19 mouse cellular contexts compared by ENCODE assay signal in the genomic region with DNA sequence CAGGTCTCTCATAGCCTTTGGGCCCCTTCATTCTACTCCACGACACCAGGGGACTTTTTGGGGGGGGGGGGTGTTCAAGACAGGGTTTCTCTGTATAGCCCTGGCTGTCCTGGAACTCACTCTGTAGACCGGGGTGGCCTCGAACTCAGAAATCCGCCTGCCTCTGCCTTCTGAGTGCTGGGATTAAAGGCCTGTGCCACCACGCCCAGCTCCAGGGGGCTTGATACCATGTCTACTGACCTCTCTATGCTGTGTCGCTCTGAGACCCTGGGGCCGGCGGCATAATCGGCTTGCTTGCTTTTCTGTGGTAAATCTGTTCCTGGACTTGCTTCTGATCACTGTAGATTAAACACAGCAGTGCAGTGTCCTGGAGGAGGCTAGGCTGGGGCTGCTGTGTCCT. TPM values are rescaled to one million over a fixed set of nuclear protein-coding genes. Genes with fewer than 3 reads are reported as not detected.
DNase-seq lines count a peak whose midpoint lies in the region; ATAC-seq lines count a peak whose summit lies in the region.
"Had no signal": no experiment of that assay in that cellular context is flagged by ENCODE, and none has a peak within 500 bp of the region (broad histone marks: within the 10 kb centered on the region; RNA-seq: fewer than 3 reads in every experiment).

No protein-coding gene starts in this region.

- no peaks in the 10 kb centered on the region for H3K9me3 ChIP-seq in heart, embryonic 10.5 days
- no peaks in the 10 kb centered on the region for H3K9me3 ChIP-seq in midbrain, embryonic 10.5 days (replicated peaks)
- H3K9me3 ChIP-seq in midbrain, embryonic 11.5 days (ENCODE audit: control insufficient read depth, low read length): no peaks in the 10 kb centered on the region
- H3K9me3 ChIP-seq: embryonic facial prominence, embryonic 12.5 days; forebrain, embryonic 13.5 days; hindbrain, embryonic 13.5 days had no signal

- H3K4me1 ChIP-seq in heart, embryonic 10.5 days: peaks cover 93% of the 10 kb centered on the region
- H3K4me1 ChIP-seq in midbrain, embryonic 10.5 days: peaks cover 100% of the 10 kb centered on the region
- H3K4me1 ChIP-seq in midbrain, embryonic 11.5 days (ENCODE audit: control insufficient read depth, insufficient read depth, low read length): peaks cover 64% of the 10 kb centered on the region

- peak overlapping the region; percentile 42; the same call in 1 of the 2 replicates for H3K27ac ChIP-seq in heart, embryonic 10.5 days
- peak overlapping the region; percentile 79 for H3K27ac ChIP-seq in midbrain, embryonic 10.5 days (replicated peaks)
- H3K27ac ChIP-seq in midbrain, embryonic 11.5 days (ENCODE audit: low read depth, low read length): no peak overlapping the region
- peak overlapping the region; percentile 5; the same call in 1 of the 2 replicates for H3K27ac ChIP-seq in macrophage
- H3K27ac ChIP-seq: embryonic facial prominence, embryonic 12.5 days had no signal

- no peak for DNase-seq in heart, embryonic 10.5 days (ENCODE audit: low spot score)
- no peak for DNase-seq in heart, postnatal 36 days
- DNase-seq in midbrain, embryonic 10.5 days (ENCODE audit: low spot score): no peak
- no peak for DNase-seq in midbrain, embryonic 11.5 days (ENCODE audit: low spot score, missing footprints)
- DNase-seq in gastrocnemius, postnatal 10 days: no peak
- DNase-seq: adrenal gland, adult 2 months; adrenal gland, postnatal 25 days; cerebellum, adult 11 months; cerebellum, adult 8-10 months; cerebellum, postnatal 14 days; embryo, embryonic 11 days; gastrocnemius, postnatal 14 days; heart, postnatal 10 days; kidney, adult 11 months had no signal

- H3K4me2 ChIP-seq in midbrain, embryonic 11.5 days: no peak overlapping the region
- H3K4me2 ChIP-seq: embryonic facial prominence, embryonic 12.5 days; forebrain, embryonic 13.5 days; hindbrain, embryonic 13.5 days had no signal

- H3K36me3 ChIP-seq in heart, embryonic 10.5 days: no peaks in the 10 kb centered on the region
- H3K36me3 ChIP-seq in midbrain, embryonic 10.5 days: peaks cover 15% of the 10 kb centered on the region
- H3K36me3 ChIP-seq in midbrain, embryonic 11.5 days (ENCODE audit: control insufficient read depth, insufficient read depth, low read length): no peaks in the 10 kb centered on the region
- H3K36me3 ChIP-seq in macrophage (ENCODE audit: inconsistent target): no peaks in the 10 kb centered on the region
- H3K36me3 ChIP-seq: embryonic facial prominence, embryonic 12.5 days; hindbrain, embryonic 13.5 days had no signal

- no peak for ATAC-seq in midbrain, embryonic 11.5 days (ENCODE audit: low FRiP score)
- ATAC-seq: forebrain, embryonic 13.5 days; hindbrain, postnatal 0 days had no signal

- WGBS in heart, embryonic 10.5 days: 87% methylated on average over 9 of the region's 9 CpGs
- 90% methylated on average over 9 of the region's 9 CpGs for WGBS in midbrain, embryonic 10.5 days
- WGBS in midbrain, embryonic 11.5 days: 91% methylated on average over 9 of the region's 9 CpGs
- 88% methylated on average over 9 of the region's 9 CpGs for WGBS in macrophage (ENCODE audit: missing documents)

- intact Hi-C loops in heart, postnatal 36 days (cut with DNase I): no loop called here

- H3K79me2 ChIP-seq in macrophage (ENCODE audit: inconsistent target): peaks cover 95% of the 10 kb centered on the region

- H3K27me3 ChIP-seq in heart, embryonic 10.5 days (ENCODE audit: insufficient read depth, poor library complexity, severe bottlenecking): no peaks in the 10 kb centered on the region
- no peaks in the 10 kb centered on the region for H3K27me3 ChIP-seq in midbrain, embryonic 10.5 days (ENCODE audit: low read depth, poor library complexity, severe bottlenecking)
- no peaks in the 10 kb centered on the region for H3K27me3 ChIP-seq in midbrain, embryonic 11.5 days (ENCODE audit: control insufficient read depth, insufficient read depth, low read length)
- H3K27me3 ChIP-seq: embryonic facial prominence, embryonic 12.5 days; forebrain, embryonic 13.5 days; hindbrain, embryonic 13.5 days had no signal

- H3K9ac ChIP-seq in midbrain, embryonic 11.5 days (ENCODE audit: low read length): no peak overlapping the region
- H3K9ac ChIP-seq: embryonic facial prominence, embryonic 12.5 days; forebrain, embryonic 13.5 days; hindbrain, embryonic 13.5 days had no signal

- H3K4me3 ChIP-seq in heart, embryonic 10.5 days: no peak overlapping the region
- no peak overlapping the region for H3K4me3 ChIP-seq in midbrain, embryonic 10.5 days
- H3K4me3 ChIP-seq in midbrain, embryonic 11.5 days (ENCODE audit: low read depth, low read length): no peak overlapping the region
- H3K4me3 ChIP-seq in macrophage (ENCODE audit: inconsistent target): no peak overlapping the region
- H3K4me3 ChIP-seq: embryonic facial prominence, embryonic 12.5 days; forebrain, embryonic 13.5 days; hindbrain, embryonic 13.5 days had no signal

RNA-seq across cellular contexts. Expression of a gene that starts 44.0 kb away (rescaled TPM):
- polyA plus RNA-seq in heart, embryonic 10.5 days (2016; fragmentation: Nextera tagmentation; extraction: Ambion mirVana): 830 and 1,266 TPM in 2 replicates
- 1,000 to 10,000 TPM; 1,714 to 2,029 TPM for total RNA-seq in heart, postnatal 36 days (2021)
- polyA plus RNA-seq in midbrain, embryonic 10.5 days (2016; fragmentation: Nextera tagmentation; extraction: Ambion mirVana): 428 and 429 TPM in 2 replicates
- 349 and 357 TPM in 2 replicates for polyA plus RNA-seq in midbrain, embryonic 11.5 days (2014; fragmentation: Nextera tagmentation; extraction: Ambion mirVana)
- total RNA-seq in macrophage (2018; cell fraction: chromatin; rRNA removed): 100 to 1,000 TPM in 3 of 26 experiments, 10 to 100 TPM in 19, 1 to 10 TPM in 4; 5.1 to 131 (median 33.7) TPM
- 10 to 100 TPM; 35.0 to 94.6 (median 64.7) TPM for total RNA-seq in macrophage (2018; cell fraction: cytosol; rRNA removed)
- total RNA-seq in macrophage (2018; cell fraction: nucleus; rRNA removed): 100 to 1,000 TPM in 1 of 26 experiments, 10 to 100 TPM in 25; 17.1 to 112 (median 41.7) TPM
- polyA plus RNA-seq in macrophage (2018): 72.5 to 101 TPM (median 88.0 TPM) in 3 replicates
- total RNA-seq in gastrocnemius, postnatal 10 days (2021): 100 to 1,000 TPM; 244 to 271 TPM

RNA-seq across cellular contexts. Expression of a gene that starts 46.6 kb away (rescaled TPM):
- polyA plus RNA-seq in heart, embryonic 10.5 days (2016; fragmentation: Nextera tagmentation; extraction: Ambion mirVana): 14.8 and 20.8 TPM in 2 replicates
- total RNA-seq in heart, postnatal 36 days (2021): 10 to 100 TPM; 27.4 to 28.0 TPM
- 32.7 and 34.2 TPM in 2 replicates for polyA plus RNA-seq in midbrain, embryonic 10.5 days (2016; fragmentation: Nextera tagmentation; extraction: Ambion mirVana)
- 25.6 and 31.3 TPM in 2 replicates for polyA plus RNA-seq in midbrain, embryonic 11.5 days (2014; fragmentation: Nextera tagmentation; extraction: Ambion mirVana)
- 100 to 1,000 TPM in 9 of 26 experiments, 10 to 100 TPM in 17; 10.9 to 127 (median 87.0) TPM for total RNA-seq in macrophage (2018; cell fraction: chromatin; rRNA removed)
- total RNA-seq in macrophage (2018; cell fraction: cytosol; rRNA removed): 10 to 100 TPM; 18.9 to 85.9 (median 65.4) TPM
- total RNA-seq in macrophage (2018; cell fraction: nucleus; rRNA removed): 100 to 1,000 TPM in 9 of 26 experiments, 10 to 100 TPM in 17; 15.7 to 151 (median 83.9) TPM
- 33.7 to 69.0 TPM (median 50.1 TPM) in 3 replicates for polyA plus RNA-seq in macrophage (2018)
- 10 to 100 TPM; 14.2 to 16.7 TPM for total RNA-seq in gastrocnemius, postnatal 10 days (2021)
